Mouse (Mus musculus) inflammation-experienced regulatory T-cells (primary cell): ENCODE results near the gene Gm10073. TPM values are rescaled to one million over a fixed set of nuclear protein-coding genes. Genes with fewer than 3 reads are reported as not detected.

Experiments used
- polyA plus RNA-seq, 2 experiments: library from polyadenylated mRNA; unstranded; fragments of 100-300 nt; shearing (Covaris generic); gene quantifications; one replicate each; pipeline ENCODE4 v1.2.1; 2017

Gene Gm10073
- 1 to 10 TPM; 7.8 to 8.5 TPM for polyA plus RNA-seq

DNA sequence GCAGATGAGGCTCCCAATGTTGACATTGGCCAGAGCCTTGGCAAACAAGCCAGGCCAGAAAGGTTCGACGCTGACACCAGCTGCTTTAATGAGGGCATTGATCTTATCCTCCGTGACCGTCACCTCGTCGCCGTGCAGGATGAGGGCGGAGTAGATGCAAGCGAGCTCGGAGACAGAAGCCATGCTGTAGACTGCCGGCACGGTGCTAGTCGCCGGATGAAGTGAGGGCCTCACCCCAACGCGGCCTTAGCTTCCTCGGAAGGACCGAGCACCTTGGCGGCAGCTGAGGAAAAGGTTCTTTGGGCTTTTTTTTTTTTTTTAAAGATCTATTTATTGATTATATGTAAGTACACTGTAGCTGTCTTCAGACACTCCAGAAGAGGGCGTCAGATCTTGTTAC lies at the start of gene Gm10073:
Gm10073 (minus strand) TSS at position 294 of the 400 bp plus-strand sequence.

DNA sequence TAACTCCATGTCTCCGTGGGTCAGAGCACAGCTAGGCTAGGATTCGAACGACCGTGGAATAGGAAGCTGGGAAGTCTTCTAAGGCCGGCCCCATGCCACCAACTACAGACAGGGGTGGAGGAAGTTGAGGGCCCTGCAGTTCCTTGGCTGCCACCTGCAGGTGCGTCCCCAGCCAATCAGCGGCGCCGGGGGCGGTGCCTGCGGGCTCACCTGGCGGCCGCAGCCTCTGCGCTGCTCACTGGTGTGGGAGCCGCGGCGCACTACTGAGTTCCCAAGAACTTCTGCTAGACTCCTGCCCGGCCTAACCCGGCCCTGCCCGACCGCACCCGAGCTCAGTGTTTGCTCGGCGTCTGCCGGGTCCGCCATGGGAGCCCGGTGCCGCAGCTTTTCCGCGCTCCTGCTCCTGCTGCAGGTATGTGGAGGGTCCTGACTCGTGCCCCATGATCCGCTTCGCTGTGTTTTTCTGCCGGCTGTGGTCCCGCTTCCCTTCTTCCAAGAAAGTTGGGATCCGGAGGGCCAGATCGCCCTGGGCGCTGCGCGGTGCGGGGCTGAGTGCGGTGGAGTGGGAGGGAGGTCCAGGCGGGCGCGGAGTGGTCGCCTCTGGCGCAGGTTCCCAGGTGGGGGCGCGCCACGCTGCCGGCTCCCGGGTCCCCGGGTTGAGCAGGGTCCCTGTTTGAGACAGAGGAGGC lies 30.0 kb upstream of the Gm10073 start, which contains the start of gene Cdh1:
Cdh1 (plus strand) TSS at position 221 of the 689 bp plus-strand sequence.

Other genes starting within 250 kb of the Gm10073 start
- gene Smpd3, start 235.5 kb downstream of the Gm10073 start, polyA plus RNA-seq = under 1 TPM; 0.18 to 0.64 TPM
- 1 to 10 TPM; 6.1 to 6.5 TPM for gene Zfp90, start 158.1 kb downstream of the Gm10073 start, polyA plus RNA-seq
- under 1 TPM in 1 of 2 experiments, not detected in 1; 0.72 TPM for gene 6030452D12Rik, start 72.9 kb downstream of the Gm10073 start, polyA plus RNA-seq
- under 1 TPM in 1 of 2 experiments, not detected in 1; 0.32 TPM for gene Cdh3, start 62.6 kb downstream of the Gm10073 start, polyA plus RNA-seq
- 1 to 10 TPM in 1 of 2 experiments, under 1 TPM in 1; 0.74 to 2.3 TPM for gene Cdh1, start 29.9 kb upstream of the Gm10073 start, polyA plus RNA-seq
- gene Tango6, start 109.6 kb upstream of the Gm10073 start, polyA plus RNA-seq = 10 to 100 TPM in 1 of 2 experiments, 1 to 10 TPM in 1; 8.1 to 15.9 TPM